Mouse (Mus musculus): ENCODE results near the gene Igfbp4.
A peak's percentile ranks its signal among the peaks of the same experiment; 100 is the strongest.

Igfbp4 gene

DNA sequence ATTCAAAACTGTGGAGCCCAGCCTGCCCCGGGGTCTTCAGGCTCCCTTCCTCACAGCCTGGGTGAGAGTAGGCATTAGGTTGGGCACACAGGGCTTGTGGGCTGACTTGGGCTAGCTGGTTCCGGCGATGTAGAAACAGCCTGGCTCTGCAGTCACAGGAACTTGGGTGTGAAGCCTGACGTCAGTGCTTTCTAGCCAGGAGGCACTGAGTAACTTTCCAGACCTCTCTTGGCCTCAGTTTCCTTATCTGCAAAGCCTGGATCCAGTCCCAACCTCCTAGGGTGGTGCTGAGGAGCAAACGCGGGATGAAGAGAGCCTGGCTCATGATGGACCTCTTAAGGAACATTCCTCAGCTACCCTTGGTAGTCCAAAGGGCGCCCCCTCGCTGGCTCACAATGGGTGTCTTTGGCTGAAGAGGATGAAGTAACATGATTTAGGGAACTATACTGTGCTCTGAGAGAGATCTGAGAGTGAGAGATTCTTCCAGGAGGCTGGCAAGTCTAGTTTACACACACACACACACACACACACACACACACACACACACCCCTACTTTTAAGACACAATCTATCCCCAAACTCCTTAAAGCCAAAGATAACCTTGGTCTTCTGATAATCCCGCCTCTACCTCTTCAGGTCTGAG is 40.0 kb downstream of the Igfbp4 start:
- no peak for DNase-seq (ENCODE audit: inconsistent age in 2 of 2, low spot score in 1 of 2)

GRCm38 (mm10) chr11:99081566-99081965 is 40.5 kb downstream of the Igfbp4 start:
- no peak for DNase-seq (ENCODE audit: inconsistent age in 2 of 2, low spot score in 1 of 2)

DNA sequence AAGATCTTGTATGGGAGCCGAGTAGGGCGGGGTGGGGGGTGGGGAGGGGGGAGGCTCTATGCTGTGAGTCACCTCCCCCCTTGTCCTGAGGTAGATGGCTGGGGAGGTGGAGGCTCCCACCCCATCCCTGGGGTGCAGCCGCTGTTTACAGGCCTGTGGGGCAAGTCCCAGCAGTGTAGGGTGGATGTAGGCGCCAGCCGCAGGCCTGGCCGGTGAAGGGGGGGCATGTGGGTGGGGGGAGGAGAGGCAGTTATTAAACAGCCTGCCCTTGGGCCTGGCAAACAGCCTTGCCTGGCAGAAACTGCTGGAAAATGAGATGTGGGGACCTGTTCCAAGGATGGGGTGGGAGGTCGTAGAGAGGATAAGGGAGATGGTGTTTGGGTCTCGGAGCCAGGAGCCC is 41.1 kb downstream of the Igfbp4 start:
- no peak for DNase-seq (ENCODE audit: inconsistent age in 2 of 2, low spot score in 1 of 2)

GRCm38 (mm10) chr11:99083516-99083915 is 42.5 kb downstream of the Igfbp4 start:
- DNase-seq (ENCODE audit: inconsistent age in 2 of 2, low spot score in 1 of 2): no peak

DNA sequence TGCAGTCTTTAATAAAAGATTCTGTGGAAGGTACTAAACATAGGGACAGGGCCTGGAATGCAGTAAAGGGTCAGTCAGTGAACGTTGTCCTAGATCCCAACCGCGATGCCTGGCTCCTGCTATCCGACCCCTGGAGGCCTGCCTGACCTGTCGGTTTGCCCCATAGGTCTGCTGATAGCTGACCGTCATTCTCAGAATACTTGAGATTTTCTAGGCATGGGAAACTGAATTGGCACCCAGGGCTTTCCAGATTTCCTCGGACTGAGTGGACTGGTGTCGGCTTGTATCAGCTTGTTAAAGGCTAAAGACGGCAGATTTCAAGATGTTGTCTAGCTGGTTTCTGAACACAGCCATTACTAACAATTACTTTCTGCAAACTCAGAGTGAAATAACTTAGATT is 43.3 kb downstream of the Igfbp4 start:
- DNase-seq (ENCODE audit: inconsistent age in 2 of 2, low spot score in 1 of 2): no peak

DNA sequence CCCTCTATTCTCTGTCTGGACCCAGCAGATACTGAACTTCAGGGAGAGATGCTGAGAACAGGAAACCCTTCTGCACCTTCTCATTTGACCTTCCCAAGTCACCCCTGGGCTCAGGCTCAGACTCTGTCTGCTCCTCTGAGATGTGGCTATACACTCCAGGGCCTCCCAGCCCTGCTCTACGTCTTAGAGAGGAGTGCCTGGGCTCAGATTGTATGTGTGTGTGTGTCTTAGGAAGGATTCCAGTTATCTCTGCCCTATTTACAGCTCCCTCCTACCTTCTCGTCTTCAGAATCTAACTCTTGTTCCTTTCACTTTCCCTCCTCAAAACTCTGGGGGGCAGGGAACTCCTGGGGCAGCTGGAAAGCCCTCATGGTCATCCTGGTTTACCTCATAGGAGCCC is 47.4 kb downstream of the Igfbp4 start:
- DNase-seq (ENCODE audit: inconsistent age in 2 of 2, low spot score in 1 of 2): no peak

DNA sequence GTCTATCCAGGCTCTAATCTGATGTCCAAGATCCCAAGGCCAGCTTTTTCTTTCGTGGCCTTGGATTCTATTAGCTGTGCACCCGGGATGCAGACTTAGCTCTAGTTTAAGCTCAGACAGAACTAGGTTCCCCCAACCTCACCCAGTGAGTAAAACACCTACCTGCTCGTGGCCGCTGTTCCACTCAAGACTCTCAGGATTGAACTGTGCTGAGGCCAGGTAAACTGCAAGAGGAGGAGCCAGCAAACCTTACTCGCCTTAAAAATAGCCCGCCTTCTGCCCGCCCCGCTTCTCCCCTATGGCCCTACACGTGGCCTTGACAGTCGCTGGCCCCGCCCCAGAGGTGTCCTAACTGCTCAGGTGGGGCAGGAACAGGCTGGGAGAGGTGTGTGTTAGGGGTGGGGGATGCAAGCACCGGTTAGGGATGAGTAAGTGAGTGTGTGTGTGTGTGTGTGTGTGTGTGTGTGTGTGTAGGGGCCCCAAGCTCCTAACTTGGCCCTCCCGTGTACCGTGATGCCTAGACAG is 48.1 kb downstream of the Igfbp4 start, which contains the start of gene Tns4:
Gene Tns4, minus strand, starts transcription at position 230 of the 525 bp plus-strand sequence.
- peak in 1 of 2 experiments; percentile 41 for DNase-seq (ENCODE audit: inconsistent age in 2 of 2, low spot score in 1 of 2)

DNA sequence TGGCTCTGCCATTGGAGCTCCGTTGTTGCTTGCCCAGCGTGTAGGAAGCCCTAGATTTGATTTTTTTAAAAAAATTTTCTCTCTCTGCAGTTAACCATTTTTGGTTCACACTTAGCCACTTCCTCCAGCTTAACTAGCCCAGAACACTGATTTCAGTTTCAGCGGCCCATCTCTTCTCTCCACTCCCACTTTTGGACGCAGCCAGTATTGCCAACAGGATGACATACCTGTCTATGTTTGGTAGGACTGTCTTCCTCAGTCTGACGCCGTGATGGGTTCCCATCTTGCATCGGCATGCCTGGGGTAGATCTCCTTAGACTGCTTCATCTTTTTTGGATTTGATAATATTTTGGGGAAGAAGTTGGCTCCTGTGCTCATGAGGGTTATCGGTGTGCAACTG is 49.3 kb downstream of the Igfbp4 start:
- no peak for DNase-seq (ENCODE audit: inconsistent age in 2 of 2, low spot score in 1 of 2)

- no peak for DNase-seq (ENCODE audit: inconsistent age in 2 of 2, low spot score in 1 of 2)
Observed at GRCm38 (mm10) chr11:99091666-99092065, 50.6 kb downstream of the Igfbp4 start.

DNA sequence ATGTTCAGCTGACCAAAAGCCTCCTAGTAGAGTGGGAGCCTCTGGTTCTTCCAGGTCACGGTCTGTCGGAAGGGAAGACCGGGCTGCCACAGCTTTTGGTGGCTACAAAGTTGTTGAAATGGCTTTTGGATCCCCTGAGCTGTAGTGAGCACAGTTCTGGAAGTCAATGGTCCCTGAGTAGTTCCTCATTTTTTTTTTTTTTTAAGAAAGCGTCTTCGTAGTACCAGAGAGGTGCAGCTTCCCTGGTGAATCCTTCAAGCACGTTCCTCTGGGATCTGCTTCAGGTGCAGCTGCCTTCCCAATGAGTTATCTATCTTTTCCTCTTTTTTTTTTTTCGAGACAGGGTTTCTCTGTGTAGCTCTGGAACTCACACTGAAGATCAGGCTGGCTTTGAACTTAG is 52.7 kb downstream of the Igfbp4 start:
- no peak for DNase-seq (ENCODE audit: inconsistent age in 2 of 2, low spot score in 1 of 2)

- DNase-seq (ENCODE audit: inconsistent age in 2 of 2, low spot score in 1 of 2): no peak
Observed at GRCm38 (mm10) chr11:99094911-99095676, 54.0 kb downstream of the Igfbp4 start.

- DNase-seq (ENCODE audit: inconsistent age in 2 of 2, low spot score in 1 of 2): no peak
Observed at GRCm38 (mm10) chr11:99095759-99096158, 54.7 kb downstream of the Igfbp4 start.

- no peak for DNase-seq (ENCODE audit: inconsistent age in 2 of 2, low spot score in 1 of 2)
Observed at GRCm38 (mm10) chr11:99096417-99096816, 55.4 kb downstream of the Igfbp4 start.

DNA sequence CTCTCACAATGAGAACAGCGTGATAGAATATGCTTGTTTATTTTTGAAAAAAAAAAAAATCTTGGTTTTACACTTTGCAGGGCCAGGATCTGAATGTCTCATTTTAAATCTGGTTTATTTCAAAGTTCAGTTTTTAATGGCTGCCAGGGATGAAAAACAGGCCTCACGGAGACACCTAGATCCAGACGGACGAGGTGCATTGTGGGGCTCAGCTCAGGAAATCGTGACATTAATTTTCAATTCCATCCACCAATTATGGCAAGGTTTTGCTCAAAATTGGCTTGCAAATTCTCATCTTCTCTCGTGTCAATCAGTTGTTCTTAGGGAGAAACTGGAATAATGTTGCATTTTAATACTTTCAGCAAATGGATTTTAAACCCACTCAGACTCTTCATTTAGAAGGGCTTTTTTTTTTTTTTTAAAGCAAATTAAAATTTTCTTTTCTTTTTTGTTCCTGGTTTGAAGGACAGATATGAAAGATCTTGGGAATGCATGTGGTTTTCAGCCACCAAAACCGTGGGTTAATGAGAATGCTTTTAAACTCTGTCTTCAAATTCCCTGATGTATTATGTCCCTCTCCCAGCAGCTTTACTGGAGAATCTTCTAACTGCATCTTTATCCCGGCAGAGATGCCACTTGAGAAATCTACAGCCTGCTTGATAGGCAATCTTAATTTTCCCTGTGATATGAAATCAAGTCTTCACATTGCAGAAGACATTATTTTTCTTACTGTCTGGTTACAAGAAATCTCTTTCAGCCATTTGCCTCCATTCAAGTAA is 56.1 kb downstream of the Igfbp4 start:
- DNase-seq (ENCODE audit: inconsistent age in 2 of 2, low spot score in 1 of 2): no peak

DNA sequence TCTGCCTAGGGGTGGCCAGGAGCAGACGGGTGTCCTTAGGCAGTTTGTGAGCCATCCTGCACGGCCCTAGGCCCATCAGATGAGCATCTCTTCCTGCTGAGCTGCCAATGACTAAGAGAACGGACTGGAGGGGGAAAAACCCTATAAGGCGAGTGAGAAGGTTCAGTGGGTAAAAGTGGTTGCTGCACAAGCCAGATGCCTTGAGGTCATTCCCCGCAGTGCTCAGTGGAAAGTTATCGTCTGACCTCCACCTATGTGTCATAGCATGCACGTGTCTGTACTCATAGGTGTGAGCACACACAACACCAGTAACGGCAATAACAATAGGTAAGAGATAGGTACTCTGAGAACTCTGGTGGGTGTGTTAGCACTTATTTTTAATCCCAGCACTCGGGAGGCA is 57.9 kb downstream of the Igfbp4 start:
- DNase-seq (ENCODE audit: inconsistent age in 2 of 2, low spot score in 1 of 2): no peak

DNA sequence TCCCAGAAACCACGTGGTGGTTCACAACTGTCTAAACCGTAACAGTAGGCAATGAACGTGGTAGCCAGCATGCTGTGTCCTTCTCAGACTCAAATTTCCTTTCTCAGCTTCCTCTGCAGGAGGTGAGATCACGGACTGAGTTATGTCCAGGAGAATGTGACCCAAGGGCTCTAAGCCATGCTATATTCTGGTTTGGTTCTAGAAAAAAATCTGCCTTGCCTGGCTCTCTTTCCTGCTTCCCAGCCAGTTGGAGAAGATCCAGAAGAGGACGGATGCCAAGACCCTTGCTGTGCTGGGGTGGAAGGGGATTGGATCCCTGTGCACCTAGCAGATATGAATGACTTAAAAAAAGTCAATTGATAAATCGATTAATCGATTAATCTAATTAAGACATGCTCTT is 58.5 kb downstream of the Igfbp4 start:
- peak in 1 of 2 experiments; percentile 52 for DNase-seq (ENCODE audit: inconsistent age in 2 of 2, low spot score in 1 of 2)

GRCm38 (mm10) chr11:99100215-99100614 is 59.2 kb downstream of the Igfbp4 start:
- DNase-seq (ENCODE audit: inconsistent age in 2 of 2, low spot score in 1 of 2): no peak

- DNase-seq (ENCODE audit: inconsistent age in 2 of 2, low spot score in 1 of 2): no peak
Observed at GRCm38 (mm10) chr11:99101693-99102092, 60.6 kb downstream of the Igfbp4 start.

- DNase-seq (ENCODE audit: inconsistent age in 2 of 2, low spot score in 1 of 2): no peak
Observed at GRCm38 (mm10) chr11:99102575-99103270, 61.7 kb downstream of the Igfbp4 start.

All from adrenal gland, adult (tissue).